9 mouse cellular contexts compared by ENCODE assay signal in genomic region chr7:73524454-73524952, GRCm38 (mm10). TPM values are rescaled to one million over a fixed set of nuclear protein-coding genes. Genes with fewer than 3 reads are reported as not detected.
DNase-seq lines count a peak whose midpoint lies in the region; ATAC-seq and TF ChIP-seq lines count a peak whose summit lies in the region.
"Had no signal": no experiment of that assay in that cellular context is flagged by ENCODE, and none has a peak within 500 bp of the region (broad histone marks: within the 10 kb centered on the region; RNA-seq: fewer than 3 reads in every experiment).

No protein-coding gene starts in this region.

- no peak for TF ChIP-seq POLR2A in cerebellum, adult 2 months (IDR thresholded peaks at IDR 0.05; ENCODE audit: borderline replicate concordance, insufficient read depth, low read length)

- H3K27me3 ChIP-seq in cerebellum, adult 2 months (ENCODE audit: control insufficient read depth, insufficient read depth, low read length) = no peaks in the 10 kb centered on the region
- no peaks in the 10 kb centered on the region for H3K27me3 ChIP-seq in forebrain, postnatal 0 days (ENCODE audit: insufficient read depth, low read length)
- H3K27me3 ChIP-seq in limb, embryonic 15.5 days = no peaks in the 10 kb centered on the region
- H3K27me3 ChIP-seq in midbrain, embryonic 15.5 days (replicated peaks) = no peaks in the 10 kb centered on the region

- peak overlapping the region; percentile 96 for H3K27ac ChIP-seq in cerebellum, adult 2 months (ENCODE audit: insufficient read depth, low read length)
- H3K27ac ChIP-seq in forebrain, postnatal 0 days (ENCODE audit: low read depth, low read length) = peak overlapping the region; percentile 84
- H3K27ac ChIP-seq in limb, embryonic 15.5 days = peak overlapping the region; percentile 89
- peak overlapping the region; percentile 70 for H3K27ac ChIP-seq in midbrain, embryonic 15.5 days

- no peak overlapping the region for H3K4me3 ChIP-seq in cerebellum, adult 2 months (replicated peaks; ENCODE audit: insufficient read depth, low read depth, low read length)
- no peak overlapping the region for H3K4me3 ChIP-seq in forebrain, postnatal 0 days (ENCODE audit: low read depth, low read length)
- no peak overlapping the region for H3K4me3 ChIP-seq in limb, embryonic 15.5 days
- no peak overlapping the region for H3K4me3 ChIP-seq in midbrain, embryonic 15.5 days
- H3K4me3 ChIP-seq: erythroblast, embryonic 14.5 days had no signal

- H3K4me1 ChIP-seq in cerebellum, adult 2 months (ENCODE audit: control insufficient read depth, insufficient read depth, low read length) = peaks cover 10% of the 10 kb centered on the region
- peaks cover 13% of the 10 kb centered on the region for H3K4me1 ChIP-seq in forebrain, postnatal 0 days (ENCODE audit: insufficient read depth)
- peaks cover 14% of the 10 kb centered on the region; the same call in 1 of the 2 replicates for H3K4me1 ChIP-seq in limb, embryonic 15.5 days
- H3K4me1 ChIP-seq in midbrain, embryonic 15.5 days = peaks cover 16% of the 10 kb centered on the region

- ATAC-seq in forebrain, postnatal 0 days = peak; percentile 90
- ATAC-seq in limb, embryonic 15.5 days (ENCODE audit: insufficient number of reproducible peaks, low FRiP score, low TSS enrichment, low read depth) = peak; percentile 69; the same call in 1 of the 2 replicates
- ATAC-seq in midbrain, embryonic 15.5 days (replicated peaks) = peak; percentile 64; the same call in 1 of the 2 replicates

- 23% methylated on average over 9 of the region's 9 CpGs for WGBS in cerebellum, adult 2 months
- 20% methylated on average over 9 of the region's 9 CpGs for WGBS in forebrain, postnatal 0 days
- 22% methylated on average over 9 of the region's 9 CpGs for WGBS in limb, embryonic 15.5 days
- WGBS in midbrain, embryonic 15.5 days = 34% methylated on average over 9 of the region's 9 CpGs

- no peaks in the 10 kb centered on the region for H3K9me3 ChIP-seq in forebrain, postnatal 0 days (ENCODE audit: low read length)
- no peaks in the 10 kb centered on the region for H3K9me3 ChIP-seq in limb, embryonic 15.5 days
- no peaks in the 10 kb centered on the region for H3K9me3 ChIP-seq in midbrain, embryonic 15.5 days

- H3K9ac ChIP-seq in forebrain, postnatal 0 days = no peak overlapping the region; the same call in 1 of the 2 replicates
- H3K9ac ChIP-seq in limb, embryonic 15.5 days = no peak overlapping the region
- no peak overlapping the region for H3K9ac ChIP-seq in midbrain, embryonic 15.5 days

- H3K36me3 ChIP-seq in forebrain, postnatal 0 days (ENCODE audit: insufficient read depth) = no peaks in the 10 kb centered on the region; the same call in 1 of the 2 replicates
- H3K36me3 ChIP-seq in limb, embryonic 15.5 days = peaks cover 17% of the 10 kb centered on the region
- H3K36me3 ChIP-seq in midbrain, embryonic 15.5 days (replicated peaks) = no peaks in the 10 kb centered on the region

- peak overlapping the region; percentile 13; the same call in 1 of the 2 replicates for H3K4me2 ChIP-seq in forebrain, postnatal 0 days (ENCODE audit: low read depth)
- H3K4me2 ChIP-seq in limb, embryonic 15.5 days = no peak overlapping the region
- H3K4me2 ChIP-seq in midbrain, embryonic 15.5 days = no peak overlapping the region

- peak; percentile 62 for DNase-seq in left cerebral cortex, adult 11 months (ENCODE audit: low spot score)
- DNase-seq in left cerebral cortex, adult 8-10 months (ENCODE audit: low spot score in 2 of 2) = no peak
- peak in 1 of 2 experiments; percentile 80 for DNase-seq in cerebellum, adult 2 months
- DNase-seq in forebrain, postnatal 0 days = peak; percentile 87
- DNase-seq in induced T-regulatory cell, adult 2 months (ENCODE audit: low read depth) = peak; percentile 93
- peak; percentile 55 for DNase-seq in thymus, postnatal 25 days

- TF ChIP-seq CTCF in cerebellum, adult 2 months (IDR thresholded peaks at IDR 0.05; ENCODE audit: borderline replicate concordance, insufficient read depth, low read depth, low read length) = peak; percentile 70
- peak; percentile 89 for TF ChIP-seq CTCF in forebrain, postnatal 0 days (IDR thresholded peaks at IDR 0.05; ENCODE audit: low read depth)

RNA-seq across cellular contexts. Expression of gene Chd2, which starts 17.1 kb away (rescaled TPM):
- 10 to 100 TPM; 45.2 to 57.4 (median 48.6) TPM for total RNA-seq in left cerebral cortex, adult 8-10 months (2022)
- polyA plus RNA-seq in cerebellum, adult 2 months (2012; rRNA removed) = 49.2 and 50.5 TPM in 2 replicates
- total RNA-seq in forebrain, postnatal 0 days (2014; rRNA removed) = 31.9 and 53.9 TPM in 2 replicates
- polyA plus RNA-seq in forebrain, postnatal 0 days (2015; fragmentation: Nextera tagmentation; extraction: Ambion mirVana) = 20.2 and 32.0 TPM in 2 replicates
- 48.6 and 51.7 TPM in 2 replicates for polyA plus RNA-seq in limb, embryonic 15.5 days (2015; fragmentation: Nextera tagmentation; extraction: Ambion mirVana)
- 48.6 and 52.4 TPM in 2 replicates for polyA plus RNA-seq in midbrain, embryonic 15.5 days (2015; fragmentation: Nextera tagmentation; extraction: Ambion mirVana)

Comparison
In these comparisons a context has a peak if more than half of its experiments do, and no peak if none do; other contexts are left out.
1. DNase-seq: peak in left cerebral cortex, adult 11 months (single experiment), forebrain, postnatal 0 days (single experiment), induced T-regulatory cell, adult 2 months (single experiment) and thymus, postnatal 25 days (single experiment); none in left cerebral cortex, adult 8-10 months (0 of 2).
2. Peak in every context shown above with its lines, with median percentiles within 50 percentile points of each other: H3K27ac ChIP-seq and ATAC-seq.